Mouse (Mus musculus): ENCODE measurements around the gene Adgrl4.

Gene Adgrl4

DNA sequence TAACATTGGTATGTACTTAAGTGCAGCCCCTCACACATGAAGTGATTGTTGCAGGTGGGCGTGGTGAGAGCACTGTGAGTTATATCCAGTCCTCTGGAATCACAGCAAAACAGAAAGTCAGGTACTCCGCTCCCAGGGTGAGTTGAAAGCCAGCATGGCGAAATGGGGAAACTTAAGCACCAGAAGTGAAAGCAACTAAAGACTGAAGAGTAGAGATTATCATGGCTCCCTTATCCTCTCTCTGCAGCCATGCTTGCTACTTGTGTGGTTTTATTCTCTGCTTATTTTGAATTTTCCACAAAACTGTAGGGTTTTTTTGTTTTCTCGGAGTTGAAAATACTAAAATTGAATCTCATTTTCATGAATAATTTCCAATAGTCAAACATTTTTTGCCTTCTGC is 51.2 kb downstream of the Adgrl4 start:
- DNase-seq (ENCODE audit: low read depth, low spot score) = no peak

DNA sequence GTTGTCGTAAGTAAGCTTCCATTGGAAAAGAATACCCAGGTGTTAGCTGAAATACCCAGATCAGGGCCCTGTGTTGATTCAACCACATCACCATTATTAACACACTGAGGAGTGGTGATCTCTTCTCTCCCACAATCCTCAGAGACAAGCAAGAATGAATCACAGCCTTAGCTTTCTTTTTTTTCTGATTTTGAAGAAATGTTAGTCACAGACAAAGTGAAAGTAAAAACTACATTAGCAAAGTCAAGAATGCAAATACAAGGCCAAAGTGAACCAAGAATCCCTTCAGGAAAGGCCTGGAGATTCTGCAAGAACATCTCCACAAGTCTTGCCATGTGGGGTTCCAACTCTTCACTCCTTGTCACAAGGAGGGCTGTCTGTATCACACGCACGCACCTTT is 67.9 kb downstream of the Adgrl4 start:
- no peak for DNase-seq (ENCODE audit: low read depth, low spot score)

DNA sequence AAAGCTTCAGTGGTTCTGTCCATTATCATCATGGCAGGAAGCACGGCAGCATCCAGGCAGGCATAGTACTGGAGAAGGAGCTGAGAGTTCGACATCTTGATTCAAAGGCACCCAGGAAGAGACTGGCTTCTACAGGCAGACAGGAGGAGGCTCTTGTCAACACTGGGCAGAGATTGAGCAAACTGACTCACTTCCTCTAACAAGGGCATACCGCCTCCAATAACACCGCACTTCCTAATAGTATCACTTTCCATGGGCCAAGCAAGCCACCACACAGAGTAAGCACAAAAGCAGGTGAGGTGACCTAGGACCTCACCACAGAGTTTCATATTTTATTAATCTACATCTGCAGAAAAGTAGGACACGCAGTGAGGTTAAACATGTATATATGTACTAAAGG is 73.5 kb downstream of the Adgrl4 start:
- DNase-seq (ENCODE audit: low read depth, low spot score) = no peak

DNA sequence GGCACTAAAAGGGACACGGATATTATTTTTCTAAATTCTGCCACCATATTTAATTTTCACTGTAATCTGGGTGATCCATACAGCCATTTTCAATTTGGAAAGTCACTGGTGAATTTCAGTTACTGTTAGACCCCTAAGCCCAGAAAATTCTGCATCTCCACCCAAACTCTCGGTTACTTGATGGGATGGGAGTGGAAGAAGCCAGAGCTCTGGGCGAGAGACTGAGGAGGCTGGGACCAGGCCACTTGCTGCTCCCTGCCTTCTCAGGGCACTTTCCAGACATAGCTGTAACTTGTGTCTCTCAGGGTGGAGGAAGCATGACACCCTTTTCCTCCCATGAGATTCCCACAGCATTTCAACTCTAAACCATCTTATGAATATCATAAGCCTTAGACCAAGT is 109.5 kb downstream of the Adgrl4 start:
- DNase-seq (ENCODE audit: low read depth, low spot score) = no peak

DNA sequence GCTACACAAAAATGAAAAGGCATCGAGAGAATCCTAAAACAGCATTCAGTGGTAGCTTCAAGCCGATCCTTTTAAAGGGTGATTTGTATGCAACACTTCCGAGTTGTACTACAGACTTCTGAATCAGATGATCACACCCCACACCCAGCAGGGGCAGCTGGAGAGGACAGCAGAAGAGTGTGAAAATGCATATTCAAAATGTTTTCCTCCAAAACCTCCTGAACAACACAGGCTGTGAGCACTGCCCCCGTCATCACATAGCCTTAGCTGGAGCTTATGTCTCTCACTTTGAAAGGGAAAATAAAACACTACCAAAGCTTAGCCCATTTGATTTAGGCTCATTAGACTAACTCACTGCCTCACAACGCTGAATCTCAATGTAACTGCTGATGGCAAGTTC is 113.3 kb downstream of the Adgrl4 start:
- no peak for DNase-seq (ENCODE audit: low read depth, low spot score)

DNA sequence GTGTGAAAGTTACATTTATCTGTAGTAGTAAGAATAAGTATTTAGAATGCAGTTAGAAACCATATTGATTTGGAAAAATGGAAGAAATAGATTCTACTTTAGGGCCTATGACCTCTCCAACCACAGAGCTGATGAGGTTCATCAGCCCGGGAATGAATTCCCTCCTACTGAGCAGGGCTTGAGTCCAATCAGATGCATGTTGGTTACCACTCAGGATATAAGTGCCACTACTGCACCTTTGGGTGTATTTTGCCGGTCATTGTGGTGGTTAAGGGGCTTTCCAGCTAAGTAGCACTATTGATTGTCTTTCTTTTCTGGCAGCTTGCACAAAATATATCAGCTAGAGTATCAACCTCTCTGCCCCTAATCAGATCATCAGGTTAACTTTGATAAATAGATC is 118.9 kb downstream of the Adgrl4 start:
- DNase-seq (ENCODE audit: low read depth, low spot score) = peak; percentile 34

DNA sequence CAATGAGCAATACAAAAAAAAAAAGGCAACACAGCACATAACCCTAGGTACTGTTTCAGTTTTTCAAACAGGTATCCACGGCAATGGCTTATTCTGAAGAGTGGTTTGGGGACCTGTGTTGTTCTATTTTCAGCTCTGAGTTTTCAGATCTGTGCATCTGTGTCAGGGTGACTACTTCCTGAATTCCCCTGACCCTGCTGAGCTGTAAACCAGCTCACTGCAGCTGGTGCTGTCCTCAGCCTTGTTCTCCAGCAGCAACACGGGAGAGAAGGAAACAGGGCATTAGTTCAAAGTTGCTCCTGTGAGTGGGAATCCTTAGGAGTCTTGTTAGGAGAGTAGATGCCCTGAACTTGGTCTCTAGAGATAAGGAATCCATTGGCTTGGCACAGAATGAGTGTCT is 119.4 kb downstream of the Adgrl4 start:
- peak; percentile 65 for DNase-seq (ENCODE audit: low read depth, low spot score)

DNA sequence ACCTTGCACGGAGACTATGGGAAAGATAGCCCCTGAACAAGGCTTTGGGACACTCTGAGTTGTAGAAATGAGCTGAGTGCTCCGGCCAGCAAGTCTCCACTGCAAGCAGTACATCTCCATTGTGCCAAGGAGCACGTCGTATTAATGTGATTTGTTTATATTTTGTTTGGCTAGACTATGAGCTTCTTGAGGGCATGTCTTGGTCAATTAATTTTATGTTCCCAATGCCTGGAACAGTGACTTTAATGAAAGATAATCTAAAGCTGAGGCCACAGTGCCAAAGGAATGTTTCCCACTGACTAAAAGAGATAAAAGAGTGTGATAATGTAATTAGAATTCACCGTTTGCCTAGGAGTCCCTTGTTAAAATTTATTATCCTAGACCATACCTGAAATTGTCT is 119.9 kb downstream of the Adgrl4 start:
- DNase-seq (ENCODE audit: low read depth, low spot score) = no peak

DNA sequence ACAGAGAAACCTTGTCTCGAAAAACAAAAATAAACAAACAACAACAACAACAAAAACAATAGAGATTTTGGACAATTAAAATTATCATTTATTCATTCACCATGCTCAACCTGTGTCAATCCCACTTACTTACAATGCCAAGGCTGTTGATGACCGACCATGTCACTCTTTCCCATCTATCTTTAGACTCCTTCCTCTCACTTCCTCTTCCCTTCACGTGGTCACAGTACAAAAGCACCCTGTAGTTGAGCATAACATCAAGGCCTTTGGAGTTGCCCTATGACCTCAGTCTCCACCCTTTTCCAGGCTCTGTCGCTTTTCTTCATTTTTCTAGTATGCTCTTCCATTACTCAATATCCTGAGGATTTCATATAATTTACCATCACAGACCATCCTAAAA is 120.7 kb downstream of the Adgrl4 start:
- peak; percentile 23 for DNase-seq (ENCODE audit: low read depth, low spot score)

DNA sequence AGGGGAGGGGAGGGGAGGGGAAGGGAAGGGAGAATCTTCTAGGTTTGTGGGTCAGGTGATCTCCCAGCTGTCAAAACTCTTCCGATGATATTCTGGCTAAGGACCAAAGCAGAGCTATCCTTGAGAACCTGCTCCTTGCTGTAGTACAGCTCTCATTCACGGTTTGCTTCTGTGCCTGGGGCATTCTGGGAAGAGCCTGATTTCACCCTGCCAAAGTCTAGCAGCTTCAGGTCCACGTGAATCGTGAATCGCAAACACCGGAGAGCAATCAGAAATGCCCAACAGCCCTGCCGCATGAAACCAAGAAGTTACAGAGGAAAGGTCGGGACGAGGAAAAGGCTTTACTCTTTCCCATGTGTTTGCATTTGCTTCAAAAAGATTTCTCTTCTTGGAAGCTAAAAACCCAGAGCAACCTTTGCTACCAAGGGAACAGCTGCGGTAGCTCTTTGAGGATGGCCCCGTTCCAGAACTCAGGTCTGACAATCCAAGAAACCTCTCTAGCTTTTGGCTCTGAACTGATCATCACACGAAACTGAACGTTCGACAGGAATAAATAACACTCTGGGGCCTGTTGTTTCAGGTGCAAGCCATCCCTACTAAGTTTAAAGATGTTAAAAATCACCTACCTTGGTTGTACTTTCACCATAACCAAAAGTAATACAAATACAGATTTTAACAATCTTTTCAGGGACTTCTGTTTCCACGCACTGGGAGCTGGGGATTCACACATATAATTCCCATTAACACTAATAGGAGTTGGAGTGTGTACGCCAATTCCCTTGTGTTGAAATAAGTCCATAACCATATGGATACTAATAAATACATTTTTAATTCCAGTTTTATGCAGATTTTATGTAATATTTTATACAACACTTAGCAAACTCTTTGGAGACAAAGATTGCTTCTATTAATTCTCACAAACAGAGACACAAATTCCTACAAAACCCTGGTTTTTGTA is 128.3 kb downstream of the Adgrl4 start:
- DNase-seq (ENCODE audit: low read depth, low spot score) = no peak

DNA sequence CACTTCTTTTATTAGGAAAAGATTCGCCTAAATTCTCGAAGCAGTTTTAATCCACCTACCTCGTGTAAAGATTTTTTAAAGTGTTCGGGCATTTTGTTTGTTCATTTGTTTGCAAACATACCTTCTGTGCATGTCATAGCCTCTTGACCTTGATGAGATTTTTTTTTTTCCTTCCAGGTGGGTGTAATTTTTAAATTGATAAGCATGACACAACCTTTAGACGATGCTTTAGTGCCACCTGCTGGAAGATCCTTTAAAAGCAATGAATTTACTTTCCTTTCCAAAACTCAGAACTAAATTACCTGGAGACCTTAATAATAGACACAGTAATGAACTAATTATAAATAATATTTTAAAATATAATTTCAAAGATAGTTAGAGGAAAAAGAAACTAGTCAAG is 128.9 kb downstream of the Adgrl4 start:
- peak; percentile 42 for DNase-seq (ENCODE audit: low read depth, low spot score)

DNA sequence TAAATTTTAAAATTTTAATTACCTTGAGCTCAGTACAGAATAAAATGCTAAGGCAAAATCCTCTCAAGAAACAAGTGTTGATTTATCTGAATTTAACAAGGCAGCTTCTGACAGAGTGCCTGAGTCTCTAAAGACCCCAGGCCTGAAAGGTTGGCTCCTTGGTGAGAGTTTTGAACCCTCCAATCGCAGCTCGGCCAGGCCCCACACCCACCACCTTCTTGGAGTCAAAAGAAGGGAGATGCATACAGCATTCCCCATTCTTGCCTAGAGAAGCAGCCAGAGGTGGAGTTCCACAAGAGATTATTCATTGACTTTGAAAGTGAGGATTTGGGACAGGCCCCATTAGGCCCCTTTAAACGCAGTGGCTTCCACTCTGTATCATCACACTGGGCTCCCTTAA is 129.9 kb downstream of the Adgrl4 start:
- DNase-seq (ENCODE audit: low read depth, low spot score) = no peak

DNA sequence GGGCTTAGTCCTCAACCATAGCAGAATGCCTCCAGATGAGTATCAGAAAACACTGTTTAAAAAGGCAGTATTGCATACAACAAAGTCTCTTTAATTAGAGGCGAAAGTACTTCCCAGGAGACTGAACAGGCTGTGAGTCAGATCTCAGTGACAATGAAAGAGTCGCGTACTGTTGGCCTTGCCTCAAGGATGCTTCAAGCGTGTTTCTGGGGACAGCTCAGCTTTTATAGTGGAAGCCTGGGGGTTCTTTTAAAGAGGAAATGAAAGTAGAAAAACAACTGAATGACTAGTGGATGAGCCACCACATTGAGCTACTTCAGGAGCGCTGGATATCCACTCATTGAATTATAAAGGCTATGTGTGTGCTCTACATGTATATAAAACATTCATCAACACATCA is 134.4 kb downstream of the Adgrl4 start:
- DNase-seq (ENCODE audit: low read depth, low spot score) = peak; percentile 26

DNA sequence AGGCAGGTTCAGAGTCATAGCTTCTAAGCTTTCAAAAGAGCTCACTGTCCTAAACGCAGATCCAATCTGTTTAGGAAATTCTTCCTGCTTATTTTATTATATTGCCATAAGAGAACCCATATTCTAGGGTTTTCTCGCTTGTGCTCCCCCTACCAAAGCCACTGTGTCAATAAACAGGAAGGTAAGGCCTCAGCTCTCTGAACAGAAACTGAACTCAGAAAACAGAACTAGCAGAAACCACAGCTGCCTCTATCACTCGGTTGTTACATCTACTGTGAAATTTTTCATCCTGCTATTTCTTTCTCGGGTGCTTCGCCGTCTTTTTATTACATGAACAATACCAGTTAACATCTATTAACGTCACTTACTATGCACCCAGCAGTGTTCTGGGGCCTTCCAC is 137.6 kb downstream of the Adgrl4 start:
- DNase-seq (ENCODE audit: low read depth, low spot score) = peak; percentile 28

DNA sequence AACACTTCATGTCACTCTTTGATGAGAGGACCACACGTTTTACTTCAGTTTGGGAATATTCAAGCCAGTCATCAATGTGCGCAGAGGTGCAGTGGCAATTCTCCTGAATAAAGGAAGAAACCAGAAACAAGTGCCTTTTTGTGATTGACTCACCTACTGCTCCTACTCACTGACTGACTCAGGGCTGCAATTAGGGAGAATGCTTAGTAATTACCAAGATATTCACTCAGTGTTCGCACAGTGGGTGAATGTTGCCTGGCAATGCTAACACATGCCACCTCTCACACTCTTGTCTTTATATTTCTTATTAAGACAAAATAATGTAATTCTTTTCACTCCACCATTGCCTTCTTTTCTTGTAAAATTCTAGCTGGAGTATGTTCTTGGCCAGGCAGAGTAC is 138.5 kb downstream of the Adgrl4 start:
- no peak for DNase-seq (ENCODE audit: low read depth, low spot score)

DNA sequence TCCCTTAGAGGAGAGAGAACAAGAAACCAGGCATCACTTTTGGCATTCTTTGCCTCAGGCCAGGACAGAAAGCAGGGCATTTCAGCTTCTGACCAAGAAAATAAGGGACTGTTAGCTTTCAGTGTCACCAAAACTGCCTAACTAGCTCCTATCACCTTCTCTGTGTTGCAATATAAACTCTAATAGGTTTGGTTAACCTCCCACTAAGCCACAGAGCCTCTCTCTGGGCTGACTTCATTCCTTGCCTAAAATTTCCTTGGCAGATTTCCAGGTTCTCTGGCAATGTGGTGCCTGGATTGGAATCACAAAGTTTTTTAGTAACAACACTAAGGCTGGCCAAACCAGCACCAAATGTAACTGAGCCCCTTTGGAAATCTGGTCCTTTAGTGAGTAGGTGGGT is 154.2 kb downstream of the Adgrl4 start:
- DNase-seq (ENCODE audit: low read depth, low spot score) = no peak
